Mouse (Mus musculus) megakaryocyte, embryonic 14.5 days (primary cell): ENCODE measurements at regions not wholly inside any gene's neighbourhood (a gene's known extent, or its start where the extent isn't known, plus 50 kb on each side); places are given as distances from the start of the nearest gene placed in this dataset.

Experiments used
- FLI1 ChIP-seq: IDR thresholded peaks from 2 replicates; pipeline ENCODE4 v1.6.1; 2012; ENCODE audit warnings: low read length, inconsistent platforms, mixed read lengths
- GATA1 ChIP-seq: IDR thresholded peaks from 3 replicates; pipeline ENCODE4 v1.6.1; 2012; ENCODE audit warnings: mixed read lengths, low read length, inconsistent platforms, borderline replicate concordance

DNA sequence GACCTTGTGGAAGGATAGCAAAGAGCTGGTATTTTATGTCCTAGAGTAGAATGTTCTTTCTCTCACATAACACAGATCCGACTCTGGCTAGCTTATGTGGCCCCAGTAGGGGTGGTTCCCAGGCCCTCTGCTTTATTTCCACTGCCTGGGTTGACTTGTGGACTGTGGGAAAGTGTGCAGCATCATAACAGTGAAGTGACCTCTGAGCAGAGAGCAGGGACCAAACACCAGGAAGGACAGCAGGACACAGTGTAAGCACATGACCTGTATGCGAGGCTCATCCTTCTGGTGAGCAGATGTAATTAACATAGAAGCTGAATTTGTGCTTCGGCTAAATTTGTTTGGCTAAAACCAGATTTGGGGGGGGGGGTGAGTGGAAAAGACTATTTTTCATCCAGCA is 132.1 kb downstream of the Fam174a start:
- TF ChIP-seq GATA1 (no peak), FLI1 (no peak)
